Comparison of ENCODE assay signal across 28 mouse cellular contexts in genomic region chr3:122895189-122895731, GRCm38 (mm10). TPM values are rescaled to one million over a fixed set of nuclear protein-coding genes. Genes with fewer than 3 reads are reported as not detected.
"Had no signal": no experiment of that assay in that cellular context is flagged by ENCODE, and none has a peak within 500 bp of the region (broad histone marks: within the 10 kb centered on the region; RNA-seq: fewer than 3 reads in every experiment).

No protein-coding gene starts in this region.

- DNase-seq: kidney, adult 11 months; kidney, adult 8-10 months; kidney, postnatal 10 days; kidney, postnatal 36 days; left cerebral cortex, postnatal 4 days; lung, adult 2 months; lung, postnatal 14 days; lung, postnatal 4 days; midbrain, embryonic 14.5 days; thymus, adult 18-20 months; thymus, postnatal 36 days had no signal

- H3K4me2 ChIP-seq: kidney, embryonic 15.5 days; limb, embryonic 12.5 days; limb, embryonic 15.5 days; midbrain, embryonic 11.5 days; stomach, embryonic 15.5 days had no signal

- H3K27me3 ChIP-seq: kidney, embryonic 15.5 days; limb, embryonic 12.5 days; limb, embryonic 15.5 days; stomach, embryonic 15.5 days had no signal

- H3K4me3 ChIP-seq: kidney, embryonic 15.5 days; limb, embryonic 12.5 days; limb, embryonic 15.5 days; stomach, embryonic 15.5 days had no signal

- H3K9me3 ChIP-seq: kidney, embryonic 15.5 days; limb, embryonic 12.5 days; limb, embryonic 15.5 days; stomach, embryonic 15.5 days had no signal

- H3K9ac ChIP-seq: kidney, embryonic 15.5 days; limb, embryonic 12.5 days; limb, embryonic 15.5 days; stomach, embryonic 15.5 days had no signal

- H3K36me3 ChIP-seq: kidney, embryonic 15.5 days; limb, embryonic 12.5 days; limb, embryonic 15.5 days; stomach, embryonic 15.5 days had no signal

- H3K27ac ChIP-seq: kidney, embryonic 15.5 days; limb, embryonic 12.5 days; limb, embryonic 15.5 days; stomach, embryonic 15.5 days had no signal

- H3K4me1 ChIP-seq: kidney, embryonic 15.5 days; limb, embryonic 12.5 days; limb, embryonic 15.5 days; stomach, embryonic 15.5 days had no signal

RNA-seq across cellular contexts. Expression of gene Fabp2, which starts 0.4 kb away (rescaled TPM):
- total RNA-seq: layer of hippocampus, adult 8-10 months; layer of hippocampus, postnatal 14 days; left cerebral cortex, adult 8-10 months; left cerebral cortex, postnatal 14 days; left cerebral cortex, postnatal 4 days; megakaryocyte progenitor cell, adult 5-6 weeks; megakaryocyte-erythroid progenitor cell, adult 5-6 weeks; midbrain, postnatal 0 days had no signal
- polyA plus RNA-seq: limb, embryonic 12.5 days; limb, embryonic 15.5 days; lung, adult 2 months; midbrain, embryonic 11.5 days; midbrain, embryonic 14.5 days; midbrain, postnatal 0 days; neural tube, embryonic 11.5 days; neural tube, embryonic 14.5 days; testis, adult 2 months had no signal

RNA-seq across cellular contexts. Expression of gene Gm10959, which starts 23.9 kb away (rescaled TPM):
- total RNA-seq: layer of hippocampus, adult 8-10 months; layer of hippocampus, postnatal 14 days; left cerebral cortex, adult 8-10 months; left cerebral cortex, postnatal 14 days; left cerebral cortex, postnatal 4 days; megakaryocyte progenitor cell, adult 5-6 weeks; megakaryocyte-erythroid progenitor cell, adult 5-6 weeks; midbrain, postnatal 0 days had no signal
- polyA plus RNA-seq: kidney, embryonic 15.5 days; limb, embryonic 12.5 days; limb, embryonic 15.5 days; lung, adult 2 months; lung, embryonic 16.5 days; midbrain, embryonic 11.5 days; midbrain, embryonic 14.5 days; midbrain, postnatal 0 days; neural tube, embryonic 11.5 days; neural tube, embryonic 14.5 days; stomach, embryonic 15.5 days; testis, adult 2 months; urinary bladder, adult 2 months had no signal
